Mouse (Mus musculus) gastrocnemius, postnatal 36 days (tissue): ENCODE measurements around the gene Nlrp2. TPM values are rescaled to one million over a fixed set of nuclear protein-coding genes. Genes with fewer than 3 reads are reported as not detected.

Source experiments
- DNase-seq, 2 experiments: peaks; one replicate each; pipeline ENCODE4 v3.0.0; 2022
- intact Hi-C: fragments of 180-260 bp; cut with DNase I; formaldehyde crosslinking; loops from one replicate; pipeline ENCODE4 v1.15.1; 2025
- long read RNA-seq, 2 experiments: library from polyadenylated mRNA; stranded (forward); transcript quantifications; one replicate each; pipeline ENCODE4 v2.0.0; 2021
- total RNA-seq, 2 experiments: library from RNA; stranded (reverse); gene quantifications; 2 replicates each; pipeline ENCODE4 v1.2.3; 2021

The Nlrp2 gene
- not detected for total RNA-seq
- long read RNA-seq, experiment 1 = 0 reads
- long read RNA-seq, experiment 2 = 0 reads

DNA sequence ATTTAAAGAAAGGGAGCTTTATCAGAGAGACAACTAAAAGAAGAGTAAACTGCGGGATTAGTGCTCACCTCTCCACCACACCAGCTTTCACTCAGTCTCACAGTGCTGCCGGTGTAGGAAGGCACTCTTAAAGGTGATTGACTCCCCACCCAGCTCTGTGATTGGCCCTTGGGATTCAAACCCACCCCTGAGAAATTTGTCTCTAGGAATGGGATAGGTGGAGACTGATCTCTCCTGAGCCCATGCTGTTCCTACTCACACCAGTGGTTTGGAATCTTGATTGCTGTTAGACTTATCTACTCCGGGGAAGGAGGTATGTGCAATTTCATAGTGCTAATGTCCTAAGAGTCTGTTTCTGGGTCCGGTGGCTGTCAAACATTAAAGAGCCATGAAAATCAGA is at the start of gene Nlrp2:
Nlrp2 (minus strand) TSS at position 101 of the 400 bp plus-strand sequence.
- no peak for DNase-seq

GRCm38 (mm10) chr7:5366724-5367123 is 15.9 kb upstream of the Nlrp2 start:
- no peak for DNase-seq
- intact Hi-C loops = no loop called here

More for the DNA sequence above, at the start of gene Nlrp2:
- intact Hi-C loops = no loop called here

- DNase-seq = no peak
- intact Hi-C loops = no loop called here
Observed at GRCm38 (mm10) chr7:5363599-5363998, 12.8 kb upstream of the Nlrp2 start.

DNA sequence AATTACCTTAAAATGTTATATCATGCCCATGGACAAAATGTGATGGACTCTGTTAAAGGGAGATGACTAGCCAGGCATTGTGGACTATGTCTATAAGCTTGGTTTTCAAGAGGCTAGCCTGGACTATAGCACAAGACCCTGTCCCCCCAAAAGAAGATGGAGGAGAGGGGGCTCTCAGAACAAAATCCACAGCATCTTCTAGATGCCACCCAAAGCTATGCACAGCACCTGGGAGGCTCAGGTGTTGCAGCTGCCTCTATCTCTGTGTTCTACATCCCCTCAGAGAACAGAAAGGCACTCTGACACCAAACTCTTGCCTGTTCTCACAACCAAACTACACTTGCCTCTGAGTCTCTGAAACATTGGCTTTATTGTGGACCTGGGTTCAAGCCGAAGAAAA is 598 bp downstream of the Nlrp2 start, which contains the start of gene Gm5065:
Gm5065 (plus strand) TSS at position 301 of the 400 bp plus-strand sequence.
- no peak for DNase-seq
- intact Hi-C loops = no loop called here

- intact Hi-C loops = no loop called here
- DNase-seq = no peak
Observed at GRCm38 (mm10) chr7:5327511-5327910, 23.3 kb downstream of the Nlrp2 start.

- intact Hi-C loops = no loop called here
Observed at GRCm38 (mm10) chr7:5288281-5288680, 62.6 kb downstream of the Nlrp2 start.

GRCm38 (mm10) chr7:5263051-5263450 is 87.8 kb downstream of the Nlrp2 start:
- no peak for DNase-seq
- intact Hi-C loops = no loop called here

More at GRCm38 (mm10) chr7:5288281-5288680, 62.6 kb downstream of the Nlrp2 start:
- DNase-seq = no peak

Other genes starting within 250 kb of the Nlrp2 start
- not detected for gene Rfpl4, start 234.1 kb downstream of the Nlrp2 start, total RNA-seq
- gene Rasl2-9, start 225.1 kb downstream of the Nlrp2 start, total RNA-seq = 1 to 10 TPM; 2.0 to 2.2 TPM
- not detected for gene Vmn1r55, start 201.4 kb downstream of the Nlrp2 start, total RNA-seq
- not detected for gene Vmn1r56, start 154.3 kb downstream of the Nlrp2 start, total RNA-seq
- gene Vmn1r57, start 132.5 kb downstream of the Nlrp2 start, total RNA-seq = not detected
- gene Gm5065, start 498 bp downstream of the Nlrp2 start, total RNA-seq = not detected
- gene Vmn1r58, start 62.4 kb upstream of the Nlrp2 start, total RNA-seq = not detected
- not detected for gene Vmn1r59, start 105.7 kb upstream of the Nlrp2 start, total RNA-seq
- not detected for gene Vmn2r28, start 142.9 kb upstream of the Nlrp2 start, total RNA-seq
- not detected for gene Vmn1r60, start 196.3 kb upstream of the Nlrp2 start, total RNA-seq